Mouse (Mus musculus): ENCODE data around the gene P4ha3.
A peak's percentile ranks its signal among the peaks of the same experiment; 100 is the strongest.
"Not testable (repeated sequence)": the region's sequence is repeated elsewhere in the genome, so short reads cannot be mapped to it uniquely, and the experiment has no call there.

Gene P4ha3

GRCm38 (mm10) chr7:100285383-100285782, at the start of gene P4ha3:
P4ha3 (plus strand) TSS chr7:100285520.
- peak; percentile 20 for DNase-seq

- no peak for DNase-seq
These were observed 47.0 kb upstream of the P4ha3 start for GRCm38 (mm10) chr7:100238271-100238670.

DNA sequence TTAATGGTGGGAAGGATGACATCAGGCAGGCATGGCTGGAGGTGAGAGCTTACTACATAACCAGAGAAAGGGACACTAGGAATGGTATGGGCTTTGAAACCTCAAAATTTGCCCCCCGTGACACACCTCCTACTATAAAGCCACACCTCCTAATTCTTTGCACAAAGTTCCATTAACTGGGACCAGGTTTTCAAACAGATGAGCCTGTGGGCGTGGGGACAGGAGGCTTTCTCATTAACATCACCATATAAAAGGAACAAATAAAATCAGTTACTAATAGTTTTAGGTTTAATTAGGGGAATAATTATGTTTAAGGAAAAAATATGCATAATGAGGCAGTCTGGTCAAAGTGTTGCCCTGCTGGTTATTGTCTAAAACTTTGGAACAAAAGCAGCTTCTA, 44.7 kb upstream of the P4ha3 start:
- DNase-seq, result no peak

GRCm38 (mm10) chr7:100243007-100243406, 42.3 kb upstream of the P4ha3 start:
- no peak for DNase-seq

- no peak for DNase-seq
These were observed 41.1 kb upstream of the P4ha3 start for GRCm38 (mm10) chr7:100244225-100244624.

DNA sequence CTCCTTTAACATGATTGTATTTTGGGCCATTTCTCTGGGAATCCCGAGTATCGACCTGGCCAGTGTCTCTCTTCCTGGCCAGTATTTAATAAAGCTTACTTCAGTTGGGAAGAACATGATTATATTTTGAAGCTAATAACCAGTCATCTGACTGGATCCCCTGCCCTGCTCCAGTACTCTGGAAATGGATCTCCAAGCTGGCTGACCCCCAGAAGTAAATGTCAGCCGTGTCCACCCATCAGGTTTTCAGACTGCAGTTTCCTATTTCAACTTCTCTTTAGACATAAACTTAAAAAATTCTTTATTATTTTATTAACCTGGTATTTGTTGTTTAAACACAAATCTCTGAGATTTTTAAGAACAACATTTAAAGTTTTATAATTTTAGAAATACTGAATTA, 40.1 kb upstream of the P4ha3 start:
- DNase-seq, result no peak

DNA sequence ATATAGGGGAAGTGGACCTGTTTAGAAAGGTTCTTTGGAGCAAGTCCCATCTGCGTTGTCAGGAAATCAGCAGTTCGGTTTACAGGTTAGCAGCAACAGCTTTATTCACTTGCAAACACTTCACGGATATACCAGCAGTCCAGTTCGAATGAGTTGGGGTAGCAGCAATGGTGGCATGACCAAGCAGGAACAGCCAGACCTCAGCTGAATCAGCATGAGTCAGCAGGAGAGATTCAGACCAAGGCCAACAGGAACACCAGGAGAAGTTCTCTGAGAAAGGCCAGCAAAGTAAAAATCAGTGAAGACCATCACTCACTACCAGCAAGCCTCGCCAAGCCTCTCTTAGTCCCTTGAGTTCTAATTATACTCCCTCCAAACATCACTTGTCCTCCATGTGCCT, 34.7 kb upstream of the P4ha3 start:
- DNase-seq, result no peak

- DNase-seq, result no peak
These were observed 23.0 kb upstream of the P4ha3 start for GRCm38 (mm10) chr7:100262350-100262749.

DNA sequence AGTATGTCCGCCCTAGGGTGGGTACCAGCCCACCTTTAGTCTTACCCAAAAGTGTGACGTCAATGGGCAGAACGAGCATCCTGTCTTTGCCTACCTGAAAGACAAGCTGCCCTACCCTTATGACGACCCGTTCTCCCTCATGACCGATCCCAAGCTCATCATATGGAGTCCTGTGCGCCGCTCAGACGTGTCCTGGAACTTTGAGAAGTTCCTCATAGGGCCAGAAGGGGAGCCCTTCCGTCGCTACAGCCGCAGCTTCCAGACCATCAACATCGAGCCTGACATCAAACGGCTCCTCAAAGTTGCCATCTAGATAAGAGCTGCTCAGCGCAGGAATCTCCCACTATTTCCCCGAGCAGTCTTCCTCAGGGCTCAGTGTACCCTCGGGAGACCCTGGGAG, 20.4 kb upstream of the P4ha3 start:
- DNase-seq, result not testable (repeated sequence)

DNA sequence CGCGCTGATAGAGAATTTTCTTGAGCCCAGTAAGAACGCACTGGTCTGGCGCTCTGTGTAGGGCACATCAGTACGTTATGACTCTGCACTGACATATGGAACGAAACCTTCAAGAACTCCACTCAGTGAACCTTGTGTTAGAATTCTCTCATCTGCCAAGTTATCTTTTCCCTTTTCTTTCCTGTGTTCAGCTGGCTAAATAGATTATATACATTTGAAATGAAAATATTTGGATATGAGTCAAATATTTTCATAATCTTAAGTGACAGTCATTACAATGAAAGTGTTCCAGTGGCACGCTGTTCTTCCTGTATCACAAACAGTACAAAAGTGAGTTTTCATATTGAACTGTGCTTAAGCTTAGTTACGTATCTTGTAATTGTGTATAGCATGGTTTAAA, 13.0 kb upstream of the P4ha3 start:
- DNase-seq, result no peak

GRCm38 (mm10) chr7:100274507-100274906, 10.8 kb upstream of the P4ha3 start:
- no peak for DNase-seq

DNA sequence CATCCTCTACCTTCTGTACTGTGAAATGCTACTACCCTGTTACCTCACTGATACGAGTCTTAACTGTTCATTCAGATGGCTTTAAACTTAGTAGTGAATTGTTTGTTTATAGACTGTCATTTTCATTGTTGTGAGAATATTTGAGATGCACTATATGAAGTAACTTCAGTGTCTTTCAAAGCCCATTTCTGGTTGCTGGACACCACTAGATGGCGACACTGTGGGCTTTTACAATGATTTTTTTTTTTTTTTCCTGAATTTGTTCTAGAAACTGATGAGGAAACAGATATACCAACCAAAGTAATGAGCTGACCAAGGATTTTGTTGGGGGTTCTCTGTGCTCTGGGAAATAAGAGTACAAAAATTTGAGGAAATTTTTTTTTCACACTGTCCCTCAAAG, 8.9 kb upstream of the P4ha3 start:
- no peak for DNase-seq

DNA sequence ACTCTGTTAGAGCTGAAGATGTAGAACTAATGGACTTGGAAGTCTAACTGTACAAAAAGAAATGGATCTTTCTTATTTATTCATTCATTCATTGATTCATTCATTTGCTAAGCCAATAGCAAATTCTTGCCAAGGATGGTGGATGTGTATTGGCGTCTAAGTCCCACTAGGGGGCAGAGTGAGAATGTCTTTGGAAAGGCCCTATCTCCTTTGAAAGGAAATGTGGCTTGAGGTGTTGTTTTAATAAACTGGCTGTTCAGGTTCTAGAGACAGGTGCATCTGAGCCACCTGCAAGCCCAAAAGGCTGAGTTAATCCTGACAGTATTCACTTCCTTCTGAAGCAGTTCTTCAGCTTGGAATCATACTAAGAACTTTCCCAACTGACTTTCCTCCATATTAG, 5.5 kb upstream of the P4ha3 start:
- peak; percentile 37 for DNase-seq

DNA sequence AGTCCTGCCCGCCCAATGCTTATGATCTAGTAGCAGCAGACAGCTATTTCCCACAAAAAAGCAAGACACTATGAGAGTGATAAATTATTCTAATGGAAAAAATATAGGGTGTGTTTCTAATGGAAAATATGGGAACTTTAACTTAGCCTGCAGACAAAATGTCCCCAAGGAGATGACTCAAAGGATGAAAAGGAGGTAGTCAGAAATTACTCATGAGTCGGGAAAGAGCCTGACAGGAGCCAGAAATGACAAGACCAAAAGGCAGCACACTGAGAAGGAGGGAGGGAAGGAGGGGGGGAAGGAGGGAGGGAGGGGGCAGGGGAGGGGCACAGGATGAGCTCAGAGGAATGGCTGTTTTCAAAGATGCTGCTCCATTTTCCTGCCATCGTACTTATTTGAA, 3.7 kb upstream of the P4ha3 start:
- no peak for DNase-seq

- DNase-seq, result no peak
These were observed 2.0 kb upstream of the P4ha3 start for GRCm38 (mm10) chr7:100283298-100283697.

DNA sequence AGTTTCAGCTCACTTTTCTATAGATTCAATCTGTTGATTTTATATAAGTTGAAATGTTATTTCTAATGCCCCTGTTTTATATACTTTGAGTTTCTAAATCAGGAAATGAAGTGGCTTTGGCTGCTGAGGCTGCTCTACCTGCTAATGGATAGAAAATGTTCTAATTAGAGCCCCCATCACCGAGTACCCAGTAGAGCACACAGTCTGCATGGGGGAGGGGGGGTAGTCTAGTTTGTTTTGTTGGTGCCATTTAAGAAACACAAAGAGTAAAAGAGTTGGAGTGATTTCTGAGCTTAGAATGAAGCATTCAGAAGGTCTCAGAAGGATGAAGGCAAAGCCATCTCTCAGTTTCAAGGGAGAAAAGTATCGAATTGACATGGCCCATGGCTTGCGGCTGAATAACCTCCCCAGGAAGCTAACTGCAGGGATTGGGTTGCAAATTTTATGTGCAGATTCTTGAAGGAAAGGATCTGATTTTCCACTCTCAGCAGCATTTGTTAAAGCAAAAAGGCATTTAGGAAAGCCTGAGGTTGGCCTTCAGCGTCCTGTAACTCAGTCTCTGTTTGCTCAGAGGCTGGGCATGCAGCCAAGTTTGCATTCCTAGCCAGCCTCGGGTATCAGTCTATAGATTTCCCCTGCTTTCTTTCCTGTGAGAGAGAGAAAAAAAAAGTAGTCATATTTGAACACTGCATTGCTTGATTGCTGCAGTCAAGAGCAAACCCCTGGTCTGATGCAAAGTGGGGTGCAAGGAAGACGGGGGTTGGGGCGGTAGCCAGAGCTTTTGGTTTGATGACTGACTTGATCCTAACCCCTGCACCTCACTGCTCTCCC, 2.6 kb downstream of the P4ha3 start:
- DNase-seq, result peak; percentile 73

DNA sequence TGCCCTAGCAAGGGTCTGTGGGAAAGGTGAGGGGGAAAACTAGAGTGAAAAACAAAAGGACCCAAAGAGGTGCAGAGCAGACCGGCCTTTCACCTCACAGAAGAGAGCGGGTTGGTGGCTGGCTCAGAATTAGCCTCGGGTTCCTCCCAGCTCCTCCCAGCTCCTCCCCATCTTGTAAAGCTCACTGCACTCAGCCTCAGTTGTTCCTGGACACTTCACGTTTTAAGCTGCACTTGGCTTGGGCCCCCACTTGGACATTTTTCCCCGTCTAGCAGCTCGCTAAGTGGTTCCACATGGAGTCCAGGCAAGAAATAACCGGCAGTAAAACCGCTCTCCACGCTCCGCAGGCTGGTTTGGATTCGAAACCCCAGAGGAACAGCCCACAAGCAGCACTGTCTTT, 3.3 kb downstream of the P4ha3 start:
- DNase-seq, result peak; percentile 17

DNA sequence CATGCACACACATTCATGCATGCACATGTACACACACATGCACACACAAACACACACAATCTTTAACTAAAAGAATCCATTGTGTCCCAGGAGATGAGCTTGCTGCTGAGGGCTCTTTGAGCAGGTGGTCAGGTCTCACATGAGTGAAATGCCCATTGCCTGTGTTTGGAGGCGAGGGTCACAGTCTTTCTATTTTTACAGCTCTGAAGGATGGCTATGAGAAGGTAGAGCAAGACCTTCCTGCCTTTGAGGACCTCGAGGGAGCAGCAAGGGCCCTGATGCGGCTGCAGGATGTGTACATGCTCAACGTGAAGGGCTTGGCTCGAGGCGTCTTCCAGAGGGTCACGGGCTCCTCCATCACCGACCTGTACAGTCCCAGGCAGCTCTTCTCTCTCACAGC, 8.2 kb downstream of the P4ha3 start:
- DNase-seq, result no peak

- no peak for DNase-seq
These were observed 10.4 kb downstream of the P4ha3 start for GRCm38 (mm10) chr7:100295745-100296144.

DNA sequence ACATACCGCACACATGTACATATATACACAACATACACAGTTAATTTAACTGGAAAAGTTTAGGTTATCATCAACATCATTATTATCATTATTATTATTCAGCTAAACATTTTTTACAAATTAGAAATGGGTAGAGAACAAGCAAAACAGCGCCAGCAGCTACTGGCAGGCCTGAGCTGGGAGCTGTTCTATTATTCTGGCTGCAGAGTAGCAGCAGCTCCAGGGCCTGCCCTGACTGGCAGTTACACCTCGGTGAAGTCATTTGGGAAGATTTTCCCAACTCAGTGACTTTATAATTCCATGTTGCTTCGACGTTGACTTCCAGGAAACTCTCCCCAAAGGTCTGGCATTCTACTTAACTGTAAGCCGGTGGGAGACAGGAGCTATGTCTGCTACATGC, 11.4 kb downstream of the P4ha3 start:
- DNase-seq, result no peak

- no peak for DNase-seq
These were observed 13.7 kb downstream of the P4ha3 start for GRCm38 (mm10) chr7:100298861-100299510.

GRCm38 (mm10) chr7:100301390-100301789, 16.1 kb downstream of the P4ha3 start:
- DNase-seq, result no peak

GRCm38 (mm10) chr7:100302316-100302715, 17.0 kb downstream of the P4ha3 start:
- DNase-seq, result no peak

DNA sequence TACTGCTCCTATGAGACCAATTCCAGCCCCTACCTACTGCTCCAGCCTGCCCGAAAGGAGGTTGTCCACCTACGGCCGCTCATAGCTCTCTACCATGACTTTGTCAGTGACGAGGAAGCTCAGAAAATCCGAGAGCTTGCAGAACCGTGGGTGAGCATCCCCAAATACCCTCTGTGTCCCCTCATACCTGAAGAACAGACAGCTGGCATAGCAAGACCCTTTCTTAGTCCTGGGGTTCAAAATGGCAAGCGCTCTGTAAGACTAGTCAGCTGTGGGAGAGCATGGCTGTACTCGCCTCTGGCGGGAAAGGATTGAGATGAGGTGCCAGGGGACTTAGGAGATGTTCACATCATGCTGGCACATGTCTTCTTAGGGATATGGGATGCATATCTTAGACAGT, 20.6 kb downstream of the P4ha3 start:
- no peak for DNase-seq

All from kidney, postnatal 14 days (tissue).